Mouse (Mus musculus) myocyte (in vitro differentiated cells): ENCODE results near the gene Miga2.
A peak's percentile ranks its signal among the peaks of the same experiment; 100 is the strongest.

ENCODE experiments used
- CEBPB ChIP-seq: IDR thresholded peaks from 2 replicates; pipeline ENCODE4 v1.6.1; 2011; ENCODE audit warnings: mild to moderate bottlenecking, moderate library complexity; ENCODE audit not compliant: poor library complexity, insufficient read depth, severe bottlenecking
- MYOG ChIP-seq, 3 experiments: IDR thresholded peaks; one replicate each; pipeline ENCODE4 v1.6.1; 2011; ENCODE audit warnings: control low read depth in 2 of 3, low read depth in 2 of 3, mild to moderate bottlenecking in 2 of 3; ENCODE audit not compliant: insufficient read length in 2 of 3, control insufficient read depth in 1 of 3, insufficient read depth in 1 of 3
- POLR2A ChIP-seq: IDR thresholded peaks from one replicate; pipeline ENCODE4 v1.6.1; 2011; ENCODE audit warnings: low read depth, mild to moderate bottlenecking, control low read depth, moderate library complexity; ENCODE audit not compliant: insufficient read length
- POLR2AphosphoS2 ChIP-seq: IDR thresholded peaks from one replicate; pipeline ENCODE4 v1.6.1; 2011; ENCODE audit warnings: low read depth, control low read depth; ENCODE audit not compliant: insufficient read length
- USF1 ChIP-seq: IDR thresholded peaks from one replicate; pipeline ENCODE4 v1.6.1; 2011; ENCODE audit warnings: low read depth, mild to moderate bottlenecking, control low read depth, moderate library complexity

GRCm38 (mm10) chr2:30342544-30342943 lies 21.5 kb upstream of the Miga2 start:
- TF ChIP-seq POLR2A: no peak
- no peak for TF ChIP-seq USF1
- TF ChIP-seq POLR2AphosphoS2: peak; percentile 24
- no peak for TF ChIP-seq MYOG (IDR thresholded peaks at IDR 0.05; ENCODE audit: control insufficient read depth in 1 of 3, insufficient read depth in 1 of 3, insufficient read length in 2 of 3, low read depth in 2 of 3)
- no peak for TF ChIP-seq CEBPB
